ENCODE assay signal across 11 mouse cellular contexts in genomic region chr12:111794102-111794501, GRCm38 (mm10). TPM values are rescaled to one million over a fixed set of nuclear protein-coding genes. Genes with fewer than 3 reads are reported as not detected.
DNase-seq lines count a peak whose midpoint lies in the region; ATAC-seq and TF ChIP-seq lines count a peak whose summit lies in the region.
"Had no signal": no experiment of that assay in that cellular context is flagged by ENCODE, and none has a peak within 500 bp of the region (broad histone marks: within the 10 kb centered on the region; RNA-seq: fewer than 3 reads in every experiment).

No protein-coding gene starts in this region.

- no peaks in the 10 kb centered on the region for H3K27me3 ChIP-seq in forebrain, embryonic 12.5 days
- H3K27me3 ChIP-seq in forebrain, postnatal 0 days (ENCODE audit: insufficient read depth, low read length): no peaks in the 10 kb centered on the region
- H3K27me3 ChIP-seq in ES-Bruce4 (ENCODE audit: control insufficient read depth, insufficient read depth, low read length, poor library complexity, severe bottlenecking): no peaks in the 10 kb centered on the region
- H3K27me3 ChIP-seq: heart, embryonic 13.5 days; megakaryocyte, embryonic 14.5 days; stomach, embryonic 15.5 days had no signal

- H3K36me3 ChIP-seq in forebrain, embryonic 12.5 days (replicated peaks): peaks cover 98% of the 10 kb centered on the region
- H3K36me3 ChIP-seq in forebrain, postnatal 0 days (ENCODE audit: insufficient read depth): peaks cover 78% of the 10 kb centered on the region
- no peaks in the 10 kb centered on the region for H3K36me3 ChIP-seq in ES-Bruce4 (ENCODE audit: control insufficient read depth, insufficient read depth, low read length, poor library complexity, severe bottlenecking)

- ATAC-seq in forebrain, embryonic 12.5 days (ENCODE audit: low FRiP score): 0 out of 2 replicates have a peak, but pooled peaks have one; percentile 30
- ATAC-seq in forebrain, postnatal 0 days: no peak
- no peak for ATAC-seq in erythroblast, adult 5-6 weeks (replicated peaks; ENCODE audit: low FRiP score, poor library complexity, severe bottlenecking)

- H3K4me2 ChIP-seq in forebrain, embryonic 12.5 days: no peak overlapping the region
- no peak overlapping the region for H3K4me2 ChIP-seq in forebrain, postnatal 0 days (ENCODE audit: low read depth)
- H3K4me2 ChIP-seq: heart, embryonic 13.5 days; stomach, embryonic 15.5 days had no signal

- no peak for TF ChIP-seq POLR2A in ES-Bruce4 (IDR thresholded peaks at IDR 0.05; ENCODE audit: insufficient read depth, low read length)

- DNase-seq in forebrain, postnatal 0 days: no peak
- DNase-seq in gastrocnemius, postnatal 14 days: peak; percentile 84
- DNase-seq in kidney, postnatal 14 days: peak; percentile 84
- no peak for DNase-seq in layer of hippocampus, postnatal 25 days (ENCODE audit: extremely low spot score in 1 of 2, low spot score in 1 of 2)
- no peak for DNase-seq in urinary bladder, postnatal 14 days (ENCODE audit: low spot score)

- TF ChIP-seq EP300 in ES-Bruce4 (IDR thresholded peaks at IDR 0.05; ENCODE audit: insufficient read depth, low read depth, low read length): no peak

- H3K4me1 ChIP-seq in forebrain, embryonic 12.5 days: peaks cover 4% of the 10 kb centered on the region; the same call in 1 of the 2 replicates
- H3K4me1 ChIP-seq in forebrain, postnatal 0 days (ENCODE audit: insufficient read depth): no peaks in the 10 kb centered on the region
- no peaks in the 10 kb centered on the region for H3K4me1 ChIP-seq in ES-Bruce4 (ENCODE audit: control insufficient read depth, insufficient read depth, low read length)
- H3K4me1 ChIP-seq: stomach, embryonic 15.5 days had no signal

- no peak overlapping the region for H3K9ac ChIP-seq in forebrain, embryonic 12.5 days
- H3K9ac ChIP-seq in forebrain, postnatal 0 days: no peak overlapping the region
- no peak overlapping the region for H3K9ac ChIP-seq in ES-Bruce4 (ENCODE audit: low read depth, poor library complexity, severe bottlenecking)
- H3K9ac ChIP-seq: heart, embryonic 13.5 days; stomach, embryonic 15.5 days had no signal

- WGBS in forebrain, embryonic 12.5 days: 88% methylated on average over 22 of the region's 22 CpGs
- WGBS in forebrain, postnatal 0 days: 89% methylated on average over 22 of the region's 22 CpGs

- intact Hi-C loops in gastrocnemius, postnatal 14 days (cut with DNase I; ENCODE audit: low total_unique reads): no loop called here

- no peak for TF ChIP-seq CTCF in forebrain, postnatal 0 days (IDR thresholded peaks at IDR 0.05; ENCODE audit: low read depth)
- no peak for TF ChIP-seq CTCF in ES-Bruce4 (IDR thresholded peaks at IDR 0.05; ENCODE audit: low read depth, low read length)

- H3K4me3 ChIP-seq in forebrain, embryonic 12.5 days (replicated peaks): no peak overlapping the region
- H3K4me3 ChIP-seq in forebrain, postnatal 0 days (ENCODE audit: low read depth, low read length): no peak overlapping the region
- peak overlapping the region; percentile 19; the same call in 1 of the 2 replicates for H3K4me3 ChIP-seq in ES-Bruce4 (ENCODE audit: low read depth, low read length)
- H3K4me3 ChIP-seq: heart, embryonic 13.5 days; megakaryocyte, embryonic 14.5 days; stomach, embryonic 15.5 days had no signal

- no peak overlapping the region for H3K27ac ChIP-seq in forebrain, embryonic 12.5 days
- no peak overlapping the region for H3K27ac ChIP-seq in forebrain, postnatal 0 days (ENCODE audit: low read depth, low read length)
- H3K27ac ChIP-seq in ES-Bruce4 (ENCODE audit: insufficient read depth, low read length): no peak overlapping the region
- H3K27ac ChIP-seq: heart, embryonic 13.5 days; stomach, embryonic 15.5 days had no signal

- H3K9me3 ChIP-seq in forebrain, embryonic 12.5 days: no peaks in the 10 kb centered on the region
- H3K9me3 ChIP-seq in forebrain, postnatal 0 days (ENCODE audit: low read length): no peaks in the 10 kb centered on the region
- no peaks in the 10 kb centered on the region for H3K9me3 ChIP-seq in ES-Bruce4 (replicated peaks; ENCODE audit: control insufficient read depth, insufficient read depth, low read length, poor library complexity, severe bottlenecking)
- H3K9me3 ChIP-seq: heart, embryonic 13.5 days; megakaryocyte, embryonic 14.5 days; stomach, embryonic 15.5 days had no signal

RNA-seq across cellular contexts. Expression of gene Xrcc3, which starts 19.6 kb away (rescaled TPM):
- 10.0 and 11.6 TPM in 2 replicates for polyA plus RNA-seq in forebrain, embryonic 12.5 days (2016; fragmentation: Nextera tagmentation; extraction: Ambion mirVana)
- total RNA-seq in forebrain, postnatal 0 days (2014; rRNA removed): 2.5 and 7.2 TPM in 2 replicates
- polyA plus RNA-seq in forebrain, postnatal 0 days (2015; fragmentation: Nextera tagmentation; extraction: Ambion mirVana): 1.8 and 3.5 TPM in 2 replicates
- polyA plus RNA-seq in ES-Bruce4 (2011; ENCODE audit: insufficient read depth, insufficient read length, low read depth, missing spikeins): 13.9 and 14.3 TPM in 2 replicates
- under 1 TPM; 0.53 to 0.86 TPM for total RNA-seq in gastrocnemius, postnatal 14 days (2021)
- total RNA-seq in erythroblast, adult 5-6 weeks (2015; ENCODE audit: low replicate concordance): 1.7 and 1.9 TPM in 2 replicates
- total RNA-seq in erythroblast, adult 5-6 weeks (2017; ENCODE audit: low replicate concordance): 2.0 and 5.6 TPM in 2 replicates
- total RNA-seq in layer of hippocampus, postnatal 25 days (2021): 1 to 10 TPM; 4.2 to 4.6 TPM

RNA-seq across cellular contexts. Expression of gene Zfyve21, which starts 19.9 kb away (rescaled TPM):
- 50.3 and 55.0 TPM in 2 replicates for polyA plus RNA-seq in forebrain, embryonic 12.5 days (2016; fragmentation: Nextera tagmentation; extraction: Ambion mirVana)
- total RNA-seq in forebrain, postnatal 0 days (2014; rRNA removed): 21.2 and 24.9 TPM in 2 replicates
- 27.3 and 29.5 TPM in 2 replicates for polyA plus RNA-seq in forebrain, postnatal 0 days (2015; fragmentation: Nextera tagmentation; extraction: Ambion mirVana)
- 36.0 and 37.0 TPM in 2 replicates for polyA plus RNA-seq in ES-Bruce4 (2011; ENCODE audit: insufficient read depth, insufficient read length, low read depth, missing spikeins)
- 10 to 100 TPM; 15.1 to 18.6 TPM for total RNA-seq in gastrocnemius, postnatal 14 days (2021)
- total RNA-seq in erythroblast, adult 5-6 weeks (2015; ENCODE audit: low replicate concordance): 2.5 and 3.3 TPM in 2 replicates
- total RNA-seq in erythroblast, adult 5-6 weeks (2017; ENCODE audit: low replicate concordance): 2.4 and 4.9 TPM in 2 replicates
- total RNA-seq in layer of hippocampus, postnatal 25 days (2021): 10 to 100 TPM; 21.6 to 21.7 TPM

RNA-seq across cellular contexts. Expression of gene Klc1, which starts 35.5 kb away (rescaled TPM):
- 302 and 307 TPM in 2 replicates for polyA plus RNA-seq in forebrain, embryonic 12.5 days (2016; fragmentation: Nextera tagmentation; extraction: Ambion mirVana)
- total RNA-seq in forebrain, postnatal 0 days (2014; rRNA removed): 596 and 608 TPM in 2 replicates
- 592 and 640 TPM in 2 replicates for polyA plus RNA-seq in forebrain, postnatal 0 days (2015; fragmentation: Nextera tagmentation; extraction: Ambion mirVana)
- 92.2 and 92.5 TPM in 2 replicates for polyA plus RNA-seq in ES-Bruce4 (2011; ENCODE audit: insufficient read depth, insufficient read length, low read depth, missing spikeins)
- total RNA-seq in gastrocnemius, postnatal 14 days (2021): 10 to 100 TPM; 53.4 to 62.2 TPM
- 3.8 and 13.1 TPM in 2 replicates for total RNA-seq in erythroblast, adult 5-6 weeks (2015; ENCODE audit: low replicate concordance)
- total RNA-seq in erythroblast, adult 5-6 weeks (2017; ENCODE audit: low replicate concordance): 12.9 and 21.9 TPM in 2 replicates
- total RNA-seq in layer of hippocampus, postnatal 25 days (2021): 100 to 1,000 TPM; 701 to 727 TPM

Comparison
In these comparisons a context has a peak if more than half of its experiments do, and no peak if none do; other contexts are left out.
1. DNase-seq: peak in gastrocnemius, postnatal 14 days (single experiment) and kidney, postnatal 14 days (single experiment); none in forebrain, postnatal 0 days (single experiment), layer of hippocampus, postnatal 25 days (0 of 2) and urinary bladder, postnatal 14 days (single experiment).